15 mouse cellular contexts compared by ENCODE assay signal in genomic region chr4:56238496-56239488, GRCm38 (mm10).
"Had no signal": no experiment of that assay in that cellular context is flagged by ENCODE, and none has a peak within 500 bp of the region (broad histone marks: within the 10 kb centered on the region; RNA-seq: fewer than 3 reads in every experiment).

No protein-coding gene starts in this region.

- ATAC-seq: midbrain, embryonic 16.5 days had no signal

- H3K27ac ChIP-seq: layer of hippocampus, adult 2 months; liver, embryonic 13.5 days; midbrain, embryonic 12.5 days; neural tube, embryonic 13.5 days had no signal

- DNase-seq: kidney, adult 11 months; kidney, adult 9 months; kidney, postnatal 10 days; kidney, postnatal 4 days; liver, embryonic 13.5 days; lung, adult 18-20 months; lung, postnatal 10 days; retina, postnatal 1 day; right cerebral cortex, postnatal 4 days; spleen, adult 18-20 months; thymus, postnatal 4 days had no signal

- H3K36me3 ChIP-seq: liver, embryonic 13.5 days; midbrain, embryonic 12.5 days; neural tube, embryonic 13.5 days had no signal

- H3K4me3 ChIP-seq: layer of hippocampus, adult 2 months; liver, embryonic 13.5 days; midbrain, embryonic 12.5 days; neural tube, embryonic 13.5 days had no signal

- H3K4me1 ChIP-seq: liver, embryonic 13.5 days; midbrain, embryonic 12.5 days; neural tube, embryonic 13.5 days had no signal

- H3K4me2 ChIP-seq: liver, embryonic 13.5 days; midbrain, embryonic 12.5 days; neural tube, embryonic 13.5 days had no signal

- H3K9me3 ChIP-seq: liver, embryonic 13.5 days; midbrain, embryonic 12.5 days; neural tube, embryonic 13.5 days had no signal

- H3K9ac ChIP-seq: liver, embryonic 13.5 days; midbrain, embryonic 12.5 days; neural tube, embryonic 13.5 days had no signal

- H3K27me3 ChIP-seq: liver, embryonic 13.5 days; midbrain, embryonic 12.5 days; neural tube, embryonic 13.5 days had no signal
